Mouse (Mus musculus): ENCODE results near the gene Tbk1. TPM values are rescaled to one million over a fixed set of nuclear protein-coding genes. Genes with fewer than 3 reads are reported as not detected.
A peak's percentile ranks its signal among the peaks of the same experiment; 100 is the strongest.

Gene Tbk1
- total RNA-seq, 1 experiment from 2014 or later = 37.3 TPM

- DNase-seq = no peak
These were observed 44.4 kb downstream of the Tbk1 start for GRCm38 (mm10) chr10:121542156-121542555.

DNA sequence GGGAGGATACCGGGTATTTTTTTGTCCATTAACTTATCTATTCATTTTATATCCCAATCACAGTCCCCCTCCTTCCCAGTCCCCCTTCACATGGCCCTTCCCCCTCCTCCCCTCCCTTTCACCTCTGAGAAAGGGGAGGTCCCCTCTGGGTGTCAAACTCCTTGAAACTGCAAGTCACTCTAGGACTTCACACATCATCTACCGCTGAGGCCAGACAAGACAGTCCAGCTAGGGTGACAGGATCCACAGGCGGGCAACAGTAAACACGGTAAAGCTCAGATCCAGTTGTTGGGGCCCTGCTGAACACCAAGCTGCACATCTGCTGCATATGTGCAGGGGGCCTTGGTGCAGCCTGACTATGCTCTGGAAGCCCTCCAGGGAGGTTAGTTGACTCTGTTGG, 51.6 kb downstream of the Tbk1 start:
- no peak for DNase-seq

DNA sequence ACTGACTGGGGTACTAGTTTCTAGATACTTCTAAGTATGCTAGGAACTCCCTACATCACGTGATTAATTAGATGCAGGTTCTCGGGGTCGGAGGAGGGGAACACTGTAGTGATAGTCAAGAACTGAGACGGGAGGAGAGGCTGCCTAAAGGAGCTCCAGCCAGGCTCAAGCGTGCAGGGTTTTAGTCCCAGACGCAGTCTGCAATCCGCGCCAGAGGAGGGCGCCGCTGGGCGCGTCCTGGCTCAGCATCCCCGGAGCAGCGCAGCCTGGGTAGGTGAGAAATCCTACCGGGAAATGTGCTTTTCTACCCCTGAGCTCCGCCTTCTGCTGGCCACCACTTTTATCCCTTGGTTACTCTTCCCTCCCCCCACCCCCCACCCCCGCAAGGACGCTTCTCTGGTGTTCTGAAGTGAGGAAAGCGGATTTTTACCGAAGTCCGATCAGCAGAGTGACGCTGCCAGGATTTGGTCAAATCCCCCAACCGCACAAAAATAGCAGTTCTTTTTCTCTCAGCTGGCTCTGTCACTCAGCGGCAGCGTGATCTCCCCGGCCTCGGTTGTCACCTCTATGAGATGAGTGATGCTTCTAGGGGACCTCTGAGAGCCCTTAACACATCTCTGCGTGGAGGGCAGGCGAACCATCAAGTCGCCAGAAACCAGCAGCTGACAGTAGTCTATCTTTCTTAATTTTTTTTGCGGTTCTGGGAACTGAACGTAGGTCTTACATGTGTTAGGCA, 53.3 kb downstream of the Tbk1 start:
- DNase-seq = peak; percentile 78

- DNase-seq = no peak
These were observed 55.0 kb downstream of the Tbk1 start for GRCm38 (mm10) chr10:121531541-121531940.

DNA sequence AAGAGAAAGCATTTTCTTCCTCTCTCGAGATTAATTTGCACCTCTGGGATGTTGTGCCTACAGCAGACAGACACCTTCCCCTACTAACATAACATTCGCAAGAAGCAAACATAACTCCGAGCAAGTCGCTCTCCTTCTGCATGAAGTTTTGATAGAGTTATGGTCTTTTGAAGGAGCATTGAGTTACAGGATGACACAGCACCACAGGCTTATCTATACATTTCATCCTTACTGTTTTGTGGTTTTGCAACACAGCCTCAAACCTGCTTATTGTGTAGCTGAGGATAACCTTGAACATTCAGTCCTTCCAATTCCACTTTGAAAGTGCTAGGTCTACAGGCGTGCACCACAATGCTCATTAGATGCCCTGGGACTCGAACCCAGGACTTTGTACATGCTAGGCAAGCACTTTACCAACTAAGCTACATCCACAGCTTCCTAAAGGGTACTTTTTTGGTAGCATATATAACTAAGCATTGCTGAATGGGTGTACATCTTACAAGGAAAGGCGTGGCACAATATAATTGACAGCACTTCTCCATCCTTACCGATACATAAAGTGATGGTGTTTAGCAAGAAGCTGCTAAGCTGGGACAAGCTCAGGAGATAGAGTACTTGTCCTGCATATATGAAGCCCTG, 56.1 kb downstream of the Tbk1 start:
- DNase-seq = no peak

GRCm38 (mm10) chr10:121529261-121529660, 57.3 kb downstream of the Tbk1 start:
- no peak for DNase-seq

DNA sequence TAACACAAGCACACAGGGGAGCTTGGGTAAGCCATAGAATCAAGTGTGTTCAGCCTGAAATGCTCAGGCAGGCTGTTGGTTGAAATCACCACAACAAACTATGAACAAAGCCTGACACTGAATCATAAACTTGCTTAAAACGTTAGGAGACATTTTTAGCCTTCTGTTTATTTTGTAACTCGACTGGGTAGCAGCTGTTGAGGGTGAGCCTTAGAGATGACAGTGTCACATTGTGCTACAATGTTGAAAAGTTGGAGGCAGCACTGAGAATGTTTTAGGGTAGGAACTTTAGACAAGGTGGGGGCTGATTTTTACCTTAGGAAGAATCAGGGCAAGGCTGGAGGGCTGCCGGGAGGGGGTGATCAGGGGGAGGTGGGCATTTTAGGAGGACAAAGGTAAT, 58.1 kb downstream of the Tbk1 start:
- DNase-seq = no peak

GRCm38 (mm10) chr10:121527114-121527513, 59.5 kb downstream of the Tbk1 start:
- DNase-seq = no peak

DNA sequence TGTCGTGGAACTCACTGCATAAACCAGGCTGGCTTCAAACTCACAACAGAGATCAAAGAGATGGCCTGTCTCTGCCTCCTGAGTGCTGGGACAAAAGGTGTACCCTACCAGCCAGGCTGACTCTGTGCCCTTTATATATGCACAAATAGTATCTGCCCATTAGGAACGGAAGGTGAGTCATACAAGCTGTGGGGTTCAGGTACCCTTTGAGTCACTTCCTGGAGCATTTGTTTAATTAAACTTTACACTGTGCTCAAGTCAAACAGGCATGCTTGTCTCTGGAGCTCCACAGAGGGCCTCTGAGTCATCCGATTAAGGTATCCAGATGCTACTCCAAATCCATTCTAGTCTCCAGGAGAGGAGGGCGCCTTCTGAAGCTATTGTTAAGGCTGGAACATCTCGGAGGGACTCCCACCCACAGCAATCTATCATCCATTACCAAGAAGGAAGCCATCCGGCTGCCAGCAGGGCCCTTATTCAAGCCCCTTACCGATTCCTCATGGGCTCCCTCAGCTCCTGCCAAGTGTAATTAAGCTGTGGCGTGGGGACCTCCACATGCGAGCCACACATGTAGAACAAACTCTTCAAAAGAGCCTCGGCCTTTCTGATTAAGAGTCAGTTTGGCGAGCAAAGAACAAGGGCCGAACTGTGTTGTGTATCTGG, 65.5 kb downstream of the Tbk1 start:
- no peak for DNase-seq

GRCm38 (mm10) chr10:121519710-121520109, 66.9 kb downstream of the Tbk1 start:
- DNase-seq = no peak

DNA sequence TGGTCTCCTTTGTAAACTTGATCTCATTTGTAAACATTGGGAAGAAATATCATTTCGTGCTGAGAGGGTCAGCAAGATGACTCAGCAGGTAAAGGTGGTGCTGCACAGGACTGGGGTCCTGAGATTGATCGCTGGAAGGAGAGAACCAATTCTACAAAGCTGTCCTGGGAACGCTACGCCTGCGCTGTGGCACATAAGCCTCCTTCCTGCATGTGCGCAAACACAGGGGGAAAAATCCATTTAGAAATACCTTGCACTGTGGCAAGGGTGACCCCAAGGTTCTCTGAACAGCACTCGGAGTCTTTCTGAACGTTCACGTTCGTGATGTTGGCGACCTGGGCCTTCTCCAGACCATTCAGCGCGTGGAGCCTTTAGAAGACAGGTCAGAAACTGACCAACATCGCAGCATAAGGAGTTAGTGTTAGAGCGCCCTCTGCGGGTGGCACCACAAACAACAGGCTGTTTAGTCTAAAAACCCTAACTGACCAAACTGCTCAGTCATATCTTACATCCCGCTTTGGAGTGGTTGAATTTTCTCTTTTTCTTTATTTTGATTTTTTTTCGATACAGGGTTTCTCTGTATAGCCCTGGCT, 70.5 kb downstream of the Tbk1 start:
- DNase-seq = peak; percentile 92

DNA sequence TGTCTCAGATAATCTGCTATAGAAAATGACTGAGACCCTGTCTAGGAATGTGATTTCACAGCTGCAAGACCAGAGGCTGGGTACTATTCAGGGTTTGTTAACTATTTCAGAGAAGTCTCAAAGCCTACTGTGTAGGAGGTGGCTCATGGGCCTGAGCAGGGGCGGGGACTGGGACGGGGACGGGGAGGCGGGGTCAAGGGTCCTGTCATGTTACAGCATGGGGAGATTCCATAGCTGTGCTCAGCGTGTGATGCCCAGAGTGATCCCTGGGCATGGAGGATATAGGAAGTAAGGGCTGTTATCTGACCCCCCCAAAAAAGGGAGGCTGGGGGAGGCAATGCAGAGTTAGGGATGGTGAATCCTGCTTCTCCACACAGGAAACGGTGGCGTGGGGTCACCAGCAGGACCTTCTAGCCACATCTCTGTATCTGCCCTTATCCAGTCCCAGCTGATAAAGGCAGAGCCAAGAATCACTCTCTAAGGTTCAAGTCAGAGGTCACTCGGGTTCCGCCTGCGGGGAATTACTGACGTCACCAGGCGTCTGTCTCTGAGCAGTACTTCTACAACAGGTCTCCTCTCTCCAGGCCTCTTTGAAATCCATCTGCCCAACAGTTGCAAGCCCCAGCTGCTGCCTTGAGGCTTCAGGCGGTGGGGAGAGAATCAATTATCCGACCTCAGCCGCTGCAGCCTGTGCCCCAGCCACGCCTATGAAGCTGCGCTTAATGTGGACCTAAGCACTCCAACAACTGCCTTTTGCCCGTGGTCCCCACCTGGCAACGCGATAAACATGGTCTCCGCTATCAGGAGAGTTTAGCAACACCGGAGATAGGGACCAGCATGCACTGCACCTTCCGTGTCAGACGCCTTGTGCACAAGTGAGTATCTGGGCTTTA, 76.6 kb downstream of the Tbk1 start:
- peak; percentile 45 for DNase-seq

DNA sequence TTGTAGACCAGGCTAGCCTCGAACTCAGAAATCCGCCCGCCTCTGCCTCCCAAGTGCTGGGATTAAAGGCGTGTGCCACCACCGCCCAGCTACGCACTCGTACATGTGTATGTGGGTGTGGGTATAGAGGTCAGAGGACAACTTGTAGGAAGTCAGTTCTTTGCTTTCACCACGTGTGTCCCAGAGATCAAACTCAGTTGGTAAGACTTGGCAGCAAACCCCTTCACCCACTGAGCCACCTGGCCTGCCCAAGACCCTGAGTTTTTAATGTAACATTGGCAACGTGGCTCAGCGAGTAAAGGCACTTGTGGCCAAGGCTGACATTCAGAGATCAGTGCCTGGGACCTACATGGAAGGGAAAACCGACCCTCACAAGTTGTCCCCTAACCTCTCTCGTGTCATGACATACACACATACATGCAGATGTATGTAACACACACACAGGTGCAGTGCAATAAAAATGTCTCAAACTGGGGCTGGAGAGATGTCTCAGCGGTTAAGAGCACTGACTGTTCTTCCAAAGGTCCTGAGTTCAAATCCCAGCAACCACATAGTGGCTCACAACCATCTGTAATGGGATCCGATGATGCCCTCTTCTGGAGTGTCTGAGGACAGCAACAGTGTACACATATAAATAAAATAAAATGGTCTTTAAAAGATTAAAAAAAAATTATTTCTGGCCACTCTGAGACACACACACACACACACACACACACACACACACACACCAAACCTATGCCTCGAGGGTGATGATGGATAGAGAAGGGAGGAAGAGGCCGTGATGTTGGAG, 78.6 kb downstream of the Tbk1 start:
- DNase-seq = no peak

- peak; percentile 76 for DNase-seq
These were observed 79.6 kb downstream of the Tbk1 start for GRCm38 (mm10) chr10:121506731-121507583.

DNA sequence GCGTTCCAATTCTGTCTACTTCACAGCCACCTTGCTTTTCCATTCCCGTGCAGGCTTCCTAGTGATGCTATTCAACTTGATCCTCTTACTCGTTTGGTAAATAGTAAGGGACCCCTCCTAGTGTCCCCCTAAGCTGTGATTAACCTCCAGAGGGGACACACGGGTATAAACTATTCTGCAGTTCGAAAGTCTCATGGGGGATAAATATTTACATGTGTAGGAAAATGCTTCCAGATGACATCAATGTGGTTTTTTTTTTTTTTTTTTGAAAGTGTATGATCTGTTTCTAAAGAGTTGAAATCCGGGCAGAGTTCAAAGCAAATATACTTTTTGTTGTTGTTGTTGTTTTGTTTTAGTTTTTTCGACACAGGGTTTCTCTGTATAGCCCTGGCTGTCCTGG, 80.7 kb downstream of the Tbk1 start:
- DNase-seq = no peak

DNA sequence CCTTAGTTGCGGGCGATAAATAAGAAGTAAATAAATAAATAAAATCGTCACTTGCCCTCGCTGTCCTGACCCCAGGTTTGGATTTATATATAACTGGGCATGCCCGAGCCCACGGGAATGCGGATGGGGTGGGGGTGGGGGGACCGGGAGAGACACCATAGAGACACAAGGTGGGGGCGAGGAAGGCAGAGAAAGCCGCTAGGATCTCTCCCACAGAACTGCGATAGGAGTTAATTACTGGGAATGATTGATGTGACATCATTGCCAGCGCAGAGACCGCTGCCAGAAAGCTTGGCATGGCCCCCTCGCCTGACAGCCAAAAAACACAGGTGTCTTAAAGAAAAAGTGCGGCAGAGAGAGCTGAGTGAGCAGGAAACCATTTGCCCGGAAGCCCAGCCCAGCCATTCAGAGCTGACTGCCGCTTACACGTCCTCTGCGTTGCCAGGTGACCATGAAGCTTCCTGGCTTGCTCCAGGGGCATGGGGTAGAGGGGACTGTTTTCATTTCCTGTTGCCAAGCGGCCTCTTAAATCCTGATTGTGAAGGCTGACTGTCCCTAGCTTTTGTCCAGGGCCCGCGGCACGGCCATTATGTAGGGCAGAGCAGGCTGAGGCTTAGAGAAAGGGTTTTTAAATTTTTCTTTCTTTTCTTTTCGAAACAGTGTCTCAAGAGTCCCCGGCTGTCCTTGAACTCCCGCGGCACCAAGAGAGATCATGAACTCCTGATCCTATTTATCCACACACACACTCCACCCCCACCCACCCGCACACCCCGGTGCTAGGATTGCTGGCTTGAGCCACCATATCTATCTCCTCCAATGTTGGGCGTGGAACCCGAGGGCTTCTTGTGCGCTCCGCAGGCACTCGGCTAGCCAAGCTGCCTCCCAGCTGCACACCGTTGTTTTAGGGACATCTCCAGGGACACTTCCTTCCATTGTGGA, 81.3 kb downstream of the Tbk1 start:
- DNase-seq = peak; percentile 91

GRCm38 (mm10) chr10:121501160-121501559, 85.4 kb downstream of the Tbk1 start:
- no peak for DNase-seq

- DNase-seq = peak; percentile 24
These were observed 86.6 kb downstream of the Tbk1 start for GRCm38 (mm10) chr10:121500034-121500433.

DNA sequence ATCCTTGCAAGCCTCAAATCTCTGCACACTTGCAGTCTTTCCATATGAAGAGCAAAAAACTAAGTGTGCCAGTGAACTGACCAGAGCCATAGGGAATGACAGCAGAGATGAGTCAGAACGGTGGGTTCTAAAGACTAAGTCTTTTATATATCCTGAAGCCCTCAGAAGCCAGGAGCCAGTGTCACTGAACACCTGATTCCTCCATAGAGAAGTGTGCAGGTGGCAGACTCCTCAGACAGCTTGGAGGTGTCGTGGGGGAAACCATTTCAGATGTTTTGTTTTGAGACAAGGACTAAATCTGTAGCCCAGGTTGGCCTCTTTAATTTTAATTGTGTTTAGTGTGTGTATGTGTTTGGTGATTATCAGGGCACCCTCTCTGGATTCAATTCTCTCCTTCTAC, 87.5 kb downstream of the Tbk1 start:
- DNase-seq = no peak
